Mouse (Mus musculus) liver, postnatal 0 days (tissue): ENCODE measurements at regions not wholly inside any gene's neighbourhood (a gene's known extent, or its start where the extent isn't known, plus 50 kb on each side); places are given as distances from the start of the nearest gene placed in this dataset.

ENCODE experiments used
- CTCF ChIP-seq: sonication (generic); IDR thresholded peaks from 2 replicates; pipeline ENCODE4 v1.5.1; 2016; ENCODE audit warnings: antibody characterized with exemption, low read depth
- EP300 ChIP-seq: IDR thresholded peaks from 2 replicates; pipeline ENCODE4 v1.6.1; 2016; ENCODE audit warnings: antibody characterized with exemption, low read depth, mild to moderate bottlenecking

GRCm38 (mm10) chr6:31200705-31201104, 197.8 kb upstream of the Mkln1 start:
- no peak for TF ChIP-seq CTCF
- no peak for TF ChIP-seq EP300
